Mouse (Mus musculus) layer of hippocampus, adult 18-20 months (tissue): Measurements from ENCODE around the gene Tor1aip1. TPM values are rescaled to one million over a fixed set of nuclear protein-coding genes. Genes with fewer than 3 reads are reported as not detected.

ENCODE experiments used
- total RNA-seq, 2 experiments: library from RNA; stranded (reverse); gene quantifications; 2 replicates each; pipeline ENCODE4 v1.2.3; 2021

Tor1aip1 gene
- total RNA-seq, 2 experiments from 2014 or later: 34.1 to 36.4 TPM

Other genes starting within 250 kb of the Tor1aip1 start
- 10 to 100 TPM; 29.3 to 29.6 TPM for gene Qsox1, start 223.6 kb downstream of the Tor1aip1 start, total RNA-seq
- gene Cep350, start 63.2 kb downstream of the Tor1aip1 start, total RNA-seq: 10 to 100 TPM; 44.9 to 50.2 TPM
- gene Tor1aip2, start 1.1 kb downstream of the Tor1aip1 start, total RNA-seq: 10 to 100 TPM; 45.2 to 52.8 TPM
- gene Fam163a, start 168.5 kb upstream of the Tor1aip1 start, total RNA-seq: 10 to 100 TPM; 13.6 to 14.1 TPM